Mouse (Mus musculus) G1E-ER4 (cell line): ENCODE data around the gene Spata46. TPM values are rescaled to one million over a fixed set of nuclear protein-coding genes. Genes with fewer than 3 reads are reported as not detected.

Experiments used
- GATA1 ChIP-seq: IDR thresholded peaks from one replicate; pipeline ENCODE4 v1.8.0; 2012; ENCODE audit warnings: low read length, inconsistent platforms
- polyA plus RNA-seq: library from polyadenylated mRNA; stranded (reverse); fragments of >175 nt; gene quantifications from 2 replicates; pipeline ENCODE4 v1.2.3, GENCODE M21; 2012

Gene Spata46
- polyA plus RNA-seq, 1 experiment = not detected

GRCm38 (mm10) chr1:170322046-170322445 lies 13.4 kb downstream of the Spata46 start:
- TF ChIP-seq GATA1 = no peak

- no peak for TF ChIP-seq GATA1
These were observed 14.4 kb downstream of the Spata46 start for GRCm38 (mm10) chr1:170323001-170323400.

GRCm38 (mm10) chr1:170324312-170324711 lies 15.7 kb downstream of the Spata46 start:
- TF ChIP-seq GATA1 = no peak

GRCm38 (mm10) chr1:170325277-170325676 lies 16.7 kb downstream of the Spata46 start:
- TF ChIP-seq GATA1 = no peak

- TF ChIP-seq GATA1 = no peak
These were observed 23.3 kb downstream of the Spata46 start for GRCm38 (mm10) chr1:170331926-170332325.

GRCm38 (mm10) chr1:170332775-170333174 lies 24.2 kb downstream of the Spata46 start:
- no peak for TF ChIP-seq GATA1

GRCm38 (mm10) chr1:170339943-170340342 lies 31.3 kb downstream of the Spata46 start:
- no peak for TF ChIP-seq GATA1

GRCm38 (mm10) chr1:170343081-170343480 lies 34.5 kb downstream of the Spata46 start:
- no peak for TF ChIP-seq GATA1

GRCm38 (mm10) chr1:170343906-170344305 lies 35.3 kb downstream of the Spata46 start:
- TF ChIP-seq GATA1 = no peak

- no peak for TF ChIP-seq GATA1
These were observed 37.7 kb downstream of the Spata46 start for GRCm38 (mm10) chr1:170346266-170346665.

- no peak for TF ChIP-seq GATA1
These were observed 42.5 kb downstream of the Spata46 start for GRCm38 (mm10) chr1:170351080-170351479.

GRCm38 (mm10) chr1:170353335-170353734 lies 44.7 kb downstream of the Spata46 start:
- no peak for TF ChIP-seq GATA1

GRCm38 (mm10) chr1:170360183-170360915 lies 51.7 kb downstream of the Spata46 start:
- TF ChIP-seq GATA1 = no peak

Other genes starting within 250 kb of the Spata46 start
- not detected in 2 replicates for gene Ddr2, start 198.0 kb upstream of the Spata46 start, polyA plus RNA-seq
- 19.0 and 33.2 TPM in 2 replicates for gene Uap1, start 133.8 kb upstream of the Spata46 start, polyA plus RNA-seq
- 1.7 and 2.8 TPM in 2 replicates for gene Uhmk1, start 93.4 kb upstream of the Spata46 start, polyA plus RNA-seq
- gene Sh2d1b2, start 76.1 kb upstream of the Spata46 start, polyA plus RNA-seq = not detected in 2 replicates
- gene Sh2d1b1, start 31.5 kb upstream of the Spata46 start, polyA plus RNA-seq = not detected in 2 replicates
- 0.21 and 0.39 TPM in 2 replicates for gene Gm7694, start 2.5 kb upstream of the Spata46 start, polyA plus RNA-seq